ENCODE assay signal across 17 mouse cellular contexts in genomic region chr12:92944352-92944751, GRCm38 (mm10).
"Had no signal": no experiment of that assay in that cellular context is flagged by ENCODE, and none has a peak within 500 bp of the region (broad histone marks: within the 10 kb centered on the region; RNA-seq: fewer than 3 reads in every experiment).

No protein-coding gene starts in this region.

- H3K9me3 ChIP-seq: liver, embryonic 15.5 days; lung, embryonic 15.5 days; midbrain, embryonic 13.5 days; midbrain, embryonic 15.5 days; neural tube, embryonic 12.5 days had no signal

- H3K4me3 ChIP-seq: liver, embryonic 15.5 days; lung, embryonic 15.5 days; megakaryocyte, embryonic 14.5 days; midbrain, embryonic 13.5 days; midbrain, embryonic 15.5 days; neural tube, embryonic 12.5 days had no signal

- ATAC-seq: liver, postnatal 0 days; lung, postnatal 0 days; midbrain, embryonic 13.5 days; midbrain, embryonic 15.5 days had no signal

- H3K4me2 ChIP-seq: liver, embryonic 15.5 days; lung, embryonic 15.5 days; midbrain, embryonic 11.5 days; midbrain, embryonic 13.5 days; midbrain, embryonic 15.5 days; neural tube, embryonic 12.5 days had no signal

- H3K9ac ChIP-seq: liver, embryonic 15.5 days; liver, postnatal 0 days; lung, embryonic 15.5 days; midbrain, embryonic 13.5 days; midbrain, embryonic 15.5 days; neural tube, embryonic 12.5 days had no signal

- DNase-seq: liver, postnatal 0 days; lung, adult 2 months; lung, postnatal 14 days; lung, postnatal 36 days; right cerebral cortex, postnatal 14 days; thymus, adult 18-20 months; thymus, postnatal 14 days; thymus, postnatal 36 days had no signal

- H3K27me3 ChIP-seq: liver, embryonic 15.5 days; lung, embryonic 15.5 days; megakaryocyte, embryonic 14.5 days; midbrain, embryonic 13.5 days; midbrain, embryonic 15.5 days; neural tube, embryonic 12.5 days had no signal

- H3K4me1 ChIP-seq: liver, embryonic 15.5 days; lung, embryonic 15.5 days; megakaryocyte, embryonic 14.5 days; midbrain, embryonic 13.5 days; midbrain, embryonic 15.5 days; neural tube, embryonic 12.5 days had no signal

- H3K36me3 ChIP-seq: liver, embryonic 15.5 days; lung, embryonic 15.5 days; midbrain, embryonic 13.5 days; midbrain, embryonic 15.5 days; neural tube, embryonic 12.5 days had no signal

- H3K27ac ChIP-seq: liver, embryonic 15.5 days; lung, embryonic 15.5 days; macrophage; midbrain, embryonic 13.5 days; midbrain, embryonic 15.5 days; neural tube, embryonic 12.5 days had no signal
